Mouse (Mus musculus) ES-Bruce4 (cell line): ENCODE measurements around the gene Dus2.

Source experiments
- CTCF ChIP-seq: IDR thresholded peaks from one replicate; pipeline ENCODE4 v1.8.1; 2011; ENCODE audit warnings: low read depth, low read length
- EP300 ChIP-seq: IDR thresholded peaks from 2 replicates; pipeline ENCODE4 v1.6.1; 2011; ENCODE audit warnings: low read depth, low read length; ENCODE audit not compliant: insufficient read depth
- POLR2A ChIP-seq: IDR thresholded peaks from one replicate; pipeline ENCODE4 v1.8.1; 2011; ENCODE audit warnings: low read length; ENCODE audit not compliant: insufficient read depth

- no peak for TF ChIP-seq CTCF
- TF ChIP-seq EP300 = no peak
- no peak for TF ChIP-seq POLR2A
Observed at GRCm38 (mm10) chr8:106059613-106060371, 68.7 kb downstream of the Dus2 start.
